Mouse (Mus musculus): Measurements from ENCODE around the gene Pdf. TPM values are rescaled to one million over a fixed set of nuclear protein-coding genes. Genes with fewer than 3 reads are reported as not detected.
"Not testable (repeated sequence)": the region's sequence is repeated elsewhere in the genome, so short reads cannot be mapped to it uniquely, and the experiment has no call there.

Pdf gene
- total RNA-seq, 1 experiment from 2014 or later = 45.9 TPM

DNA sequence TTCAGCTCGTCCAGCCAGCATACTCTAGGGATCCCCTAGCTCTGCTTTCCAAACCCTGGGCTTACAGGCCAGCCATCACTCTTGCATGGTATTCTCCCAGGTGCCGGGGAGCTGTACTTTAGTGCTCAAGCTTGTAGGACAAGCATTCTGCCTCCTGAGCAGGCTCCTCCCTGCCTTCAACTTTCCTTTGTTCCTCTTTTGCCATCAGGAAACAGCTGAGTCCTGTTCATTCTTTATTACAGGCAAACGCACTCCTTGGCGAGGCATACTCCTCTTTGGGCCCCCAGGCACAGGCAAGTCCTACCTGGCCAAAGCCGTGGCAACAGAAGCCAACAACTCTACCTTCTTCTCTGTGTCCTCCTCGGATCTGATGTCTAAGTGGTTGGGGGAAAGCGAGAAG lies 7.8 kb downstream of the Pdf start:
- ATAC-seq (replicated peaks; ENCODE audit: low read depth, poor library complexity, severe bottlenecking) = peak; percentile 62

DNA sequence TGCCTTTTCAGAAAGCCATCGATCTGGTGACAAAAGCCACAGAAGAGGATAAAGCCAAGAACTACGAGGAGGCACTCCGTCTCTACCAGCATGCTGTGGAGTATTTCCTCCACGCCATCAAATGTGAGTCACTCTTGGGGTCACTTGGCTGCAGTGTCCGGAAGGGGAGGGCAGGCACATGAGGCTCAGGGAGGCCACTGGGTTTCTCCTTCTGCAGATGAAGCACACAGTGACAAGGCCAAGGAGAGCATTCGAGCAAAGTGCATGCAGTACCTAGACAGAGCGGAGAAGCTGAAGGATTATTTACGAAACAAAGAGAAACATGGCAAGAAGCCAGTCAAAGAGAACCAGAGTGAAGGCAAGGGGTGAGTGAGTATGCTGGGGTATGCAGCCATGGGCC lies 11.8 kb downstream of the Pdf start:
- no peak for ATAC-seq (replicated peaks; ENCODE audit: low read depth, poor library complexity, severe bottlenecking)

DNA sequence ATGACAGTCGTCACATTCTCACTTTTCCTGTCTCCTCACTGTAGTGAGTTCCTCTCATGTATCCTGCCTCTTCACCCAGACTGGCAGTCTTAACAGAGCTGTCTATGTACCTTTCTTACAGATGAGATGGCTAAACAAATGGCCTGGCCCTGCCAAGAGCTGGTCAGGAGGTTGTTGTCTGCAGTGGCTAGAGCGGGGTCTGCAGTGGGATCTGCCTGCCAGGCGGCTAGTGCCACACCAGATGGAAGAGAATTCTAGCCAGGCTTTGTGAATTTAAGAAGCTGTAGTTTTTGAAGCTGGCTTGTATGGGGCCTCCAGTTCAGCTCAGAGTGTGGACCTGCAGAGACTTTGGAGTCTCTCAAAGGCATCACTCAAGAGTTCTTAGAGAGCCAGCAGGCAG lies 12.8 kb downstream of the Pdf start:
- no peak for ATAC-seq (replicated peaks; ENCODE audit: low read depth, poor library complexity, severe bottlenecking)

DNA sequence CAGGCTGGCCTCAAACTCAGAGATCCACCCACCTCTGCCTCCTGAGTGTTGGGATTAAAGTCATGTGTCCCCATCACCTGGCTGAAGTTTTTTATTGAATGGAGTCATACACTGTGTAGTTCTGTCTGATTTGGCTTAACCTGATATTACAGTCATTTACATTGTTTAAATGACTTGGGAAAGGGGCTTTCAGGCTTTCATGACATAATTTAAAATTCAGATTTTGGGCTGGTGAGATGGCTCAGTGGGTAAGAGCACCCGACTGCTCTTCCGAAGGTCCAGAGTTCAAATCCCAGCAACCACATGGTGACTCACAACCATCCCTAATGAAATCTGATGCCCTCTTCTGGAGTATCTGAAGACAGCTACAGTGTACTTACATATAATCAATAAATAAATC lies 14.8 kb downstream of the Pdf start:
- not testable (repeated sequence) for ATAC-seq (replicated peaks; ENCODE audit: low read depth, poor library complexity, severe bottlenecking)

DNA sequence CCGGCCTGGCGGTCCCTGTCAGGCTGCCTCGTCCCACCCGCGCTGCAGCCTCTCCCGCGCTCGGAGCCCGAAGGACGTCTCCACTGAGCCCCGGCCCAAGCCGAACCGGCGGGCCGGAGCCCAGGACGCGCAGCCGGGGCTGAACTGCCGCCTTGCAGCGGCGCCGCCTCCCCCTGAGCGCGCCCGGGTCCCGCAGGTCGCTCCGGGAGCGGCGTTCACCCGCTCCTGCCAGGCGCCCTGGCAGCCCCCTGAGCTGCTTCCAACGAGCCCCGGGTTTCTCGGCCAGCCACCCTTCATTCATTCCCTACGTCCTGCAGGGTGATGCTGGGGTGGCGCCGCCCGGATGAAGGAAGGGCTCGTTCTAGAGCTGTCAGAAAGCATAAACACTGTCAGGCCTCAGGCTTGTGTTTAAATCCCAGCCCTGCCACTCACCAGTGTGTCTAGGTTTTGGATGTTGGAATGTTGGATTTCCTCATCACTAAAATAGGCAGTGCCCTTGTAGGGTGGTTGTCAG lies 16.8 kb downstream of the Pdf start:
- ATAC-seq (replicated peaks; ENCODE audit: low read depth, poor library complexity, severe bottlenecking) = no peak

DNA sequence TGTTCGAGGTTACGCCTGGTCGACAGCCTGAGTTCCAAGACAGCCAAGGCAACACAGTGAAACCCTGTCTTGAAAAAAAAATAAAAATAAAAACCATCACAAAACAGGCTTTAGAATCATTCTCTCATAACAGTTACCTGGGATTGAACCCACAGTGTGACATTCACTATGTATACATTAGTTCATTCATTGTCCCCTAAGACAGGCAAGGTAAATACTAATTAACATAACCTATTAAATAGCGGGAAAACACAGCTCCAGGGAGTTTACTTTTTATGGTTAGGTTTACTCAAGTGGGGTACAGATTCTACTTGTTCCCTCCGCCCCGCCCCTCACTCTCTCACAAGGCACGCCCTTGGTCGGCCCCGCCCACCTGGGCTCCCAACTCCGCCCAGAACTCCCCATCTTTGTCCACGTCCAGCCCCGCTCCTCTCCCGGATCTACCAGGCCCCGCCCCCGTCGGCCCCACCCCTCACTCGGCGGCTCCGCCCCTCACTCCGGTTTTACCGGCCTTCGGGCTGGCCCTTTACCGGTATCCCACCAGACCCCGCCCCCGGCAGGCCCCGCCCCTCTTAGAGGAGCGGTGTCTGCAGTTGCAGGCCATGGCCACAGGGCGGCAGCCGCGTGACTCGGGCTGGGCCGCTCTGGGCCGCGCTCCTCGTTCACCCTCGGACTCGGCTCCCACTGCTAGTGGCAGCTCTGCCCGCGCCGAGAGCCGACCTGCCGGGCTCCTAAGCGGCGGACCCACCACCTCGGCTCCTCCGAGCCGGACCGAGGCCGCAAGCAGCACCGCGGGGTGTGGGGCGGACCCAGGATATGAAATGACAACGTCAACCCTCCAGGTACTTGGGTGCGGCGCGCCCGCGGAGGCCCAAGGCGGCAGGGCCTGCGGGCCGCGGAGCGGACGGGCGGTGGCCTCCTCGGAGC lies 17.5 kb downstream of the Pdf start, which contains the start of gene Vps4a:
TSS of gene Vps4a (plus strand) at position 573 of the 927 bp plus-strand sequence.
- ATAC-seq (replicated peaks; ENCODE audit: low read depth, poor library complexity, severe bottlenecking) = peak; percentile 86

DNA sequence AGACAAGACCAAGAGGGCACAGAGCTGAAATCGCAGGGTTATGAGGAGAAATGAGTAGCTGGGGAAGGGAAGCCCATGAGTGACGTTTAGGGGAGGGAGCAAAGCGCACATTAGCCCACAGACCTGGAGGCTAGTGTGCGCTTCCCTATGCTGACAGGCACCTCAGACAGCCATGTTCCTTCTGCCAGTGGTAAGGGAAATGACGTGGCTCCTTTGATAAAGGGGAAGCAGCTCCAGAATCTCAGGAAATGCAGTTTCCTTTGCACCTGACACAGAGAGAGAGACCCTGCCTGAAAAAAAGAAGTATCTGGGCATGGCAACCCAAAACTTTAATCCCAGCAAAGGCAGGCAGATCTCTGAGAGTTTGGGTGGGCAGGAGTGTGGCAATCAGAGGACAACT lies 18.4 kb downstream of the Pdf start:
- ATAC-seq (replicated peaks; ENCODE audit: low read depth, poor library complexity, severe bottlenecking) = peak; percentile 62

DNA sequence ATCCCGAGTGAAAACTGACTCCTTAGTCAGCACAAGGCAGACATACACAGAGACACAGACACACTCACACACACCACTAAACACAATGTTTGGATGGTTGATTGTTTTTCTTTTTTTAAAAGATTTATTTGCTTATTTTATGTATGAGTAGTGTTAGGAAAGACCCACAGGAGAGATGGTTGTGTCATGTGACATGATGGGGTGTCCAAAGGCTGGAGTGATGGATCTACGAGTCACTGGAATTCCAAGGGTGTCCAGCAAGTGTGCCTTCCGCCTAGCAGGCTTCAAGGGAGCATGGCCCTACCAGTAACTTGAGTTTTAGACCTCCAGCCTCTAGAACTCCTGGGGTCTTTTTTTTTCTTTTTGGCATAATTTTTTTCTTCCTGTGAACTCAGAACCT lies 19.1 kb downstream of the Pdf start:
- ATAC-seq (replicated peaks; ENCODE audit: low read depth, poor library complexity, severe bottlenecking) = no peak

DNA sequence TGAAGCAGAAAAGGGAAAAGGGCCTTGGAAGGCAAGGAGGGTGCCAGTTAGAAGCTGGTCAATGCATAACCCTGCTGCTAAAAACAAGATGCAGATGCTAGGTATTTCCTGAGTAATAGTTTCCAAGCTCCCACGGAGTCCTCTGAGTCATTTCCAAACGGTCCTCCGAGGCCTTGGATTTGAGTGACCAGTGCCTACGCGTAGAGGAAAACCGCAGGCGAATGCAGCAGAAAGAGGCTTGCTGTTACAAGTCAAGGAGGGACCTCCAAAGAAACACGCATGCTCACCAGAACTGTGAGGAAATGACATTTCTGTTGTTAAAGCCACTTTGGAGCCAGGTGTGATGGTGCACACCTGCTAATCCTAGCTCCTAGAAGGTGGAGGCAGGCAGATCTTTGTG lies 24.9 kb downstream of the Pdf start:
- no peak for ATAC-seq (replicated peaks; ENCODE audit: low read depth, poor library complexity, severe bottlenecking)

DNA sequence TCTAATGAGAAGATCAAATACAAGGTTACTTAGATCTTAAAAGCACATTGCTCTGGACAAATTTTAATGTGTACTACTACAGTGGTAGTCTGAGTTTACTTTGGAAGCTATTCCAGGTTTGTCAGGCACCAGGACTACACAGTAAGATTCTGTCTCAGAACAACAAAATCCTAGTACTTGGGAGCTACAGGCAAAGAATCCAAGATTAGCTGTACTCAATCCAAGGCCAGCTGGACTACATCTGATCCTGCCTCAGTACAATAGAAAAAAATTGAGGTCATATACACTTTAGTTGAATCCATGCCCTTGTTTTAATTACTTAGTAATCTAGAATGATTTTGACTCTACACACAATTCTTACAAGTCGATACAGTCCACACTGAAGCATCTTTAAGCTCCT lies 33.5 kb downstream of the Pdf start:
- ATAC-seq (replicated peaks; ENCODE audit: low read depth, poor library complexity, severe bottlenecking) = no peak

DNA sequence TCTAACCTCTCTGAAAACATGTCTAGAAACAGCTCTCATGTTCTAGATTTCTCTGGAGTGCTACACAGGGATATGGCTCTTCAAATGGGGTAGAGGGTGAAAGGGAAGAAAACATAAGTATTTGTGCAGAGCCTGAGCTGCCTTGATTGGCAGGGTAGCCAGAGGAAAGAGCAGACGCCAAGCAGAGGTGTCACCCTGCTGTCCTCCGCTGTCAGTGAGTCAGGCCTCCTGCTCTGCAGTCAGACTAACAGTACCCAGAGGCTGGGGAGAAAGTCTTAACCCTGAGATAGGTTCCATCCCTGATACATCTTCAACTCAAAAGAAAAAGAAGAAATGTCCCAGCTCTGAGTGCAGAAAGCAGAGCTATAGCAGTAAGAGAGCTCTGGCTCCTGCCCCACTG lies 35.7 kb downstream of the Pdf start:
- no peak for ATAC-seq (replicated peaks; ENCODE audit: low read depth, poor library complexity, severe bottlenecking)

DNA sequence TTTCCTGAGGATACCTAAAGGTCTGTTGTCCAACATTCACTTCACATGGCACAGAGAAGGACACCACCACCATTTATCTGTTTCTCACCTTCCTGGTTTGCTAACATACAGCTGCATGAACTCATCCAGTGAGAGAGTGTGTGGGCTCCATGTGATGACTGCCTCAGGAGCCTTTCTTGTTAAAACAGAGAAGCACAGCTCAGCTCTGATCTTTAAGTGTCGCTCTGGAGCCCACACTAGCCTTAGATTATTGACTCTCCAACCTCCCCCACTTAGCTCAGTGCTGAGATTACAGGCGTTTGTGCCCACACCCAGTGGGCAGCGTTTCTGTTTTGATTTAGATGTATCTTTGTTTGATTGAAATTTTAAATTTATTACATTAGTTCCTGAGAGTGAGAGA lies 40.6 kb downstream of the Pdf start:
- no peak for ATAC-seq (replicated peaks; ENCODE audit: low read depth, poor library complexity, severe bottlenecking)

DNA sequence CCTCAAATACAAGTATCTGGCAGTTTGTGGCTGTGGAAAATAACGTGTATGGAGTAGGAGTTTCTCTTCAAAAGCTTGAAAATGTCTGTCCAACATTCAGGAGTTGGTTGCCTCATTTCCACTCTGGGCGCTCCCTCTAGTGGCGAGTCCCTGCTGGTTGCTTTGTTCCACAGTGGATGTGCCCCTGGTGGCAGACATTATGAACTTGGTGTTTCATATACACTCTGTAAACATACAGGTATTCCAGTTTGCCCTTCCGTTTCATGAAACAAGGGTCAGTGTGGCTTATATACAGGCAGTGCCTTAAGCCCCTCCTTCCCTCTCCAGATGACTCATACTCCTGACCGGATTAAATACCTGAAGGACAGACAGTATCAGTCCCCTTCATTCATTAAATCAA lies 45.9 kb downstream of the Pdf start:
- ATAC-seq (replicated peaks; ENCODE audit: low read depth, poor library complexity, severe bottlenecking) = peak; percentile 100

DNA sequence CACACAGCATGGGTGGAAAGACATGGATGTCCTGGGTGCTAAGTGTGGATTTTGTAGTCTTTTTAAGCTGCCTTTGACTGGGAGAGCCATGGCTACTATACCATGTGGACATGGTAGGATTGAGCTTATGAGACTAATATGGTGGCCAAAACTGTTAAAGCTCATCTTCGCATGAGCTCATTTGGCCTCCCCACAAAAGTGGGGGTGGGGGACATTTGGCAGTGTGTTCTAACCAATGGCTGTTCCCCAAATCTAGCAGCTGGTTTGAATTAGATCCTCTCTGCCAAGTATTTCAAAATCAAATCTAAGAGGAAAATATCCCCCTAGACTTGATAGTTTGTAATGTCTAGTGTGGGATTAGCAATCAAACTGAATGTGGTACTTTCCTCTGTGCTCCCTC lies 49.3 kb downstream of the Pdf start:
- ATAC-seq (replicated peaks; ENCODE audit: low read depth, poor library complexity, severe bottlenecking) = no peak

DNA sequence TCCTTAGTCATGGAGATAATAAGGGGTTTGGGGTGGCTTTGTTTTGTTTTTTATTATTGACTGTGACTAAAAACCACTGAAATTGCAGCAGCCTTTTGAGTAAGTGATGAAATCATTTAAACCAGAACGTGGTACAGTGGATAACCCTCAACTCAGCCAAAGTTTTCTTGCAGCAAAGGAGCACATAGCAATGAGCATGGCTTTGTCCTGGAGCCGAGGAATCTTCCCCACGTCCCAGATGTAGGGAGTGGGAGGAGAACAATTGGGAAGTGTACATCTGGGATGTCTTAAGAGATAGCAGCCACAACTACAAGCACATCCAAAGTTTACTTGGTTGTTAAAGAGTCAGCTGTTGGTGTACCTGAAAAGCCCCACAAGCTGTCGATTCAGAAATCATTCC lies 51.0 kb downstream of the Pdf start:
- no peak for ATAC-seq (replicated peaks; ENCODE audit: low read depth, poor library complexity, severe bottlenecking)

DNA sequence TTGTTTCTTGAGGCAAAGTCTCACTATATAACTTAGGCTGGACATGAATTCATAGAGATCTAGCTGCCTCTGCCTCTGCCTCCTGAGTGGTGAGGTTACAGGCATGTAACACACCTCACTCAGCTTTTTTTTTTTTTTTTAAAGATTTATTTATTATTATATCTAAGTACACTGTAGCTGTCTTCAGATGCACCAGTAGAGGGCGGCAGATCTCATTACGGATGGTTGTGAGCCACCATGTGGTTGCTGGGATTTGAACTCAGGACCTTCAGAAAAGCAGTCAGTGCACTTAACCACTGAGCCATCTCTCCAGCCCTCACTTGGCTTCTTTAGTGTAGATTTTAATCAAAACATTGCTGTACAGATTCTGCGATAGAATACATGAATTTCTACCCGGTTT lies 52.1 kb downstream of the Pdf start:
- not testable (repeated sequence) for ATAC-seq (replicated peaks; ENCODE audit: low read depth, poor library complexity, severe bottlenecking)

Other genes starting within 250 kb of the Pdf start
- gene Has3, start 178.4 kb downstream of the Pdf start, total RNA-seq (2017) = 1.4 and 2.5 TPM in 2 replicates
- gene Utp4, start 155.0 kb downstream of the Pdf start, total RNA-seq (2017) = 50.2 and 57.4 TPM in 2 replicates
- 1.9 and 4.1 TPM in 2 replicates for gene Sntb2, start 112.9 kb downstream of the Pdf start, total RNA-seq (2017)
- 33.8 and 34.7 TPM in 2 replicates for gene Vps4a, start 17.4 kb downstream of the Pdf start, total RNA-seq (2017)
- gene Cog8, start 8.1 kb upstream of the Pdf start, total RNA-seq (2017) = 17.7 and 20.5 TPM in 2 replicates
- 20.4 and 28.4 TPM in 2 replicates for gene Nip7, start 8.3 kb upstream of the Pdf start, total RNA-seq (2017)
- gene Tmed6, start 17.0 kb upstream of the Pdf start, total RNA-seq (2017) = not detected in 2 replicates
- gene Terf2, start 47.9 kb upstream of the Pdf start, total RNA-seq (2017) = 32.9 and 37.2 TPM in 2 replicates
- gene Cyb5b, start 102.0 kb upstream of the Pdf start, total RNA-seq (2017) = 56.5 and 72.9 TPM in 2 replicates
- gene Nfat5, start 244.9 kb upstream of the Pdf start, total RNA-seq (2017) = 16.0 and 35.4 TPM in 2 replicates

Measured in common myeloid progenitor, adult 5-6 weeks (primary cell).